Mouse (Mus musculus): ENCODE results near the gene Ccdc39.

Ccdc39 gene

DNA sequence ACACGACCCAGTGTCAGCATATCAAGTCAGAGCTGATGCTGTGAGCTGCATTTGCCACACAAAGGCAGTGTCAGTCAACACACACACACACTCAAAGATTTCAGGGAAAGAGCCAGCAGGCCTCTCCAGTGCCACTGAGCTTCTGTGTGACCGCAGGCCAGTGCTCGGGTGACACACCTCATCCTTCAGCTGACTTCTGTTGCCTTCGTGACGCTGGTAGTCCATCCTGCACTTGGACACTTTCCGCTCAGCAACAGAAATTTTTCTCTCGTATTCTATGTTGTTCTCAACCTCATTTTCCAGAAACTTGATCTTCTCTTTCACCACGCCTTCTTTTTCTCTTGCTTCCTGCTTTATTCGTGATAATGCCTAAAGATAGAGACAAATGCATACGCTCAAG, 11.8 kb downstream of the Ccdc39 start:
- TF ChIP-seq GATA4 (IDR thresholded peaks at IDR 0.05; ENCODE audit: insufficient replicate concordance, low read length), result no peak

DNA sequence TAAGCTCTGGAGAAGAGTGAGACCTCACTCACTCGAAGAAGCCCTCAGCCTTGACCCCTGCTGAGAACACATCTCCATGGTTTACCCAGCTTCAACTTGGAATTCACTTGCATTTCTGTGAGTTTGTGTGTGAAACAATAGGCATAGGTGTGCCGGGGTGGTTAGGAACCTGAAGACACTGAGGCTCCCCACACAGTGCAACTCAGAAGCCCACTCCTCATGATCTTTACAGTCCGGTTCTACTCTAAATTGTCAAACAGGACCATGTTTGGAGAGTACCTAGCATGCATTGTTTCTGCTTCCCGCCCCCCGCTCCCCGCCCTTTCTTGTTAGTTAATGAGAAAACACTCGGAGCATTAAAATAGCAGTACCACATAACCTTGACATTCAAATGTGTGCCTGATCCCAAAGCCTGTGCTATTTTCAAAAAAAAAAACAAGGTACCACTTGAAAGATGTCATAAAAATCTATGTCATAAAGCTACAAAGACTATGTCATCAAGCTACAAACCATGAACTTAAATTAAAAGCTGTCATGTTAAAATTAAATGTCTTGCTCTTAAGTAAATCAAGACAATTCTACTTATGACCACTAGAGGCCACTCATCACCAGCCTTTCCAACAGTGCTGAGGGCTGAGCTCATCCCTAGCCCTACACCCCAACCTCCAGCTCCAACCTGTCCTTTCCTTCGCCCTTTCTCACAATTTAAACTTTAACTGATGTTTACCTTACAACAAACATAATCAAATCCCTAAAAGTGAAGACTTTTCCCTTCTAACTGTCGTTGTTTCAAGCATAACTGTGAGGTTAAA, 19.8 kb downstream of the Ccdc39 start:
- no peak for TF ChIP-seq GATA4 (IDR thresholded peaks at IDR 0.05; ENCODE audit: insufficient replicate concordance, low read length)

DNA sequence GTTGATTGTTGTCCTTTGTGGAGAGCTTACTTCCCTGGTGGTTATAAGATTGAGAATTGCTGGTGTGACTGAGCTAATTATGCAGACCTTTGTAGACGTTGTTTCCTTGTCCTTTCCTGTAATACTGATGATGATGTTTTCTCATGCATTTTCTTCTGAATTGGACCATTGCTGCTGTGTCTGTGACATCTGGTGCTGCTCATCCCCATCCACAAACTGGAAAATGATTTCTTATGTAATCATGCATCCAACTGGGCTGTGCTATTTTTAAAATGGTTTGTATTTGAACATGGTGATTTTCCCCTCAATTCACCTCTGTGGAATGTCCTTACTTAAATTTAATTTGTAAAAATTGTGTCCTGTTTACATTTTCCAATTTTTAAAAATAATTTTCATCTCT, 37.0 kb downstream of the Ccdc39 start:
- TF ChIP-seq GATA4 (IDR thresholded peaks at IDR 0.05; ENCODE audit: insufficient replicate concordance, low read length), result no peak

DNA sequence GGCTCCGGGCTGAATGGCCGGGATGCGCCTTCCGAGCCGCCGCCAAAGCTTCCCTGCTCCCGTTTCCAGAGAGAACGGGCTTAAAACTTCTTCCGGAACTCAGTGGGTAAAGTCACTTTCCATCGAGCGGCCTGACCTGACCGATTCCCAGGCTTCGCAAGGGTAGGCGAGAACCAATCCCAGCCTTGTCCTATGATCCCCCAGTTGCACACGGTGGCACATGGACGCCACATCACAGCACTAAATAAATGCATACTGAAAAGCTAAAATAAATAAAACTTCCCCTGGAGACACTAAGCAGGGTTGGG, 43.6 kb downstream of the Ccdc39 start:
- TF ChIP-seq GATA4 (IDR thresholded peaks at IDR 0.05; ENCODE audit: insufficient replicate concordance, low read length), result no peak

DNA sequence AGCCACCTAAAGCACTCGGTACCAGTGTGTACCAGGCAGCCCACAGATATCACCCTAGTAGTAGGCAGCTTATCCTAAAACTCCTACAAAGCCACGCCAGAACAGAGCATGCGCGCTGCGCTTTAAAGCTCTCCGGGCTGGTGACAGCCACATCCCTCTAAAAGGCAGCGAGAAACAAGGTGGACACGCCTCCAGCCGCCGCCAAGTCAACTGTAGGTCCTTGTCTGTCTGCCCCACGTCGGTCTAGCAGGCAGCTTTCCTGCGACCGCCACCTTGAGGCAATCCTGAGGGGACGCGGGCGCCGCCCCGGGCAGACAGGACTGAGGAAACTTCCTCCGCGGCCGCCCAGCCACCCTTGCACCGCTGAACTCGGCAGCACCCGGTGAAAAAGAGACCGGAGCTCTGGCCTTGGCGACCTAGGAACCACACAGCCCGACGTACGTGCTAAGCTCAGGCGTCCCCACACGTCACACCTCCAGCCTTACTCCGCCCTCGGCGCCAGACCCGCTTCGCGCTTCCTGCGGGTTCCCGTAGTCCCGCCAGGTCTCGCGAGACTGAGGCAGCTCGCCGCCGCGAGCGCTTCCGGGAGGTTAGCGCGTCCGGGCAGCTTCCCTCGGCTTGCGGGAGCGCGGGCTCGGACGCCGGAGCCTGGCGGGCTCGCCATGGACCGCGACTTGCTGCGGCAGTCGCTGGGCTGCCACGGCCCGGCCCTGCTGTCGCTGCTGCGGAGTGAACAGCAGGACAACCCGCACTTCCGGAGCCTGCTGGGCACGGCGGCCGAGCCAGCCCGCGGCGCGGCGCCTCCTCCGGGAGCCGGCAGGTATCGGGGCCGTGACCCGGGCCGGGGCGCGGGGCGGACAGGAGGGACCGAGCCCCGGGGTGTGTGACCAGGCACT, 44.2 kb downstream of the Ccdc39 start, which contains the start of gene Ttc14:
Gene Ttc14 (plus strand): TSS at position 216 of the 896 bp plus-strand sequence.
- no peak for TF ChIP-seq GATA4 (IDR thresholded peaks at IDR 0.05; ENCODE audit: insufficient replicate concordance, low read length)

DNA sequence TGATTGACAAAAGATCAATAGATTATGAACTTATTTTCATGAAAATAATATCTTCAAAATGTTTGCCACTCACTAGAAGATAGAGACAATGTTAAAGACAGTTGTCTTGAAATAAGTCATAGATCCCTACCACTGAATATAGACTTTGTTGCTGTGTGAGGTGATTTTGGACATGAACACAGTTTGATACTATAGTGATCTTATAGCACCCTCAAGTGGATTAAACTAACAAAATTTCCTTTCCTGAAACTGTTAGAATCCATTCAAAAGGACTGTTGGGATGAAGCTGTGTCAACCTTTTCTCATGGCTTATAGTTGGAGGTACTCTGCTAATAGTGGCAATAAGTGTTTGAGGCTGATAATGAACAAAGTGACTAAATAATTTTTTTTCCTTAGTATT, 53.1 kb downstream of the Ccdc39 start:
- no peak for TF ChIP-seq GATA4 (IDR thresholded peaks at IDR 0.05; ENCODE audit: insufficient replicate concordance, low read length)

All from liver, adult (tissue).